Mouse (Mus musculus): ENCODE results near the gene Pan3. TPM values are rescaled to one million over a fixed set of nuclear protein-coding genes. Genes with fewer than 3 reads are reported as not detected.

Gene Pan3
- total RNA-seq (2023): 364 TPM

DNA sequence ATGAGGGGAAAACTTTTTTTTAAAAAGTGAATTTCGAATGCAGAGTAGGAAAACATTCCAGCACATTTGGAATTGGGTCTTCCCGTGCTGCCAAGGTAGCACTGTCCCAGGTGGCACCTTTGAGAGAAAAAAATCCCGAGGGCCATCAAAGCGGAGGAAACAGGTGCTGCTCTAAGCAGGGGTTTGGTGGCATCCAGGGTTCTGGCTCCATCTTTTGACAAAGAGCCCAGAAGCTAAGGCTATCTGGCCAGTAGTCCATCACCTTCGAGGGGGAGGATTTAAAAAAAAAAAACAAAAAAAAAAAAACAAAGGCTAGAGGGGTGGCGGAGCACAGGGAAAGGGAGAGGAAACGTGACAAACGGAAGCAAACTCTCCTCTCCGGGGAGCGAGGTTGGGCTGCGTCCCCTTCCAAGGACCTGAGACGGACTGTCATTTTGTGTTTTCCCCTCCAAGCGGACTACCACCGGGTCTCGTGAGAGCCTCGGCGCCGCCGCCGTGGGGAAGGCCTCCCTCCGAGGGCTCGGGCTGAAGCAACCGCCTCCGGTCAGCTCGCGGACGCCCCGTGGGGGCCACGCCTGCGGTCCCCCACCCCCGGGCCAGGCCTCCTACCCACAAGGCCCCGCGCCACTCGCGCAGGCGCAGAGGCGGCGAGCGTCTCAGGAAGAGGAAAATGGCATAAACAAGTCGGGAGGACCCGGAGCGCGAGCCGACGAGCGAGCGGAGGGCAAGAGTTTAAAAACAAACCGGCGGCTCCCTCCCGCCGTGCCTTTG is at the start of gene Pan3:
Gene Pan3, plus strand, starts transcription at position 627 of the 771 bp plus-strand sequence.

DNA sequence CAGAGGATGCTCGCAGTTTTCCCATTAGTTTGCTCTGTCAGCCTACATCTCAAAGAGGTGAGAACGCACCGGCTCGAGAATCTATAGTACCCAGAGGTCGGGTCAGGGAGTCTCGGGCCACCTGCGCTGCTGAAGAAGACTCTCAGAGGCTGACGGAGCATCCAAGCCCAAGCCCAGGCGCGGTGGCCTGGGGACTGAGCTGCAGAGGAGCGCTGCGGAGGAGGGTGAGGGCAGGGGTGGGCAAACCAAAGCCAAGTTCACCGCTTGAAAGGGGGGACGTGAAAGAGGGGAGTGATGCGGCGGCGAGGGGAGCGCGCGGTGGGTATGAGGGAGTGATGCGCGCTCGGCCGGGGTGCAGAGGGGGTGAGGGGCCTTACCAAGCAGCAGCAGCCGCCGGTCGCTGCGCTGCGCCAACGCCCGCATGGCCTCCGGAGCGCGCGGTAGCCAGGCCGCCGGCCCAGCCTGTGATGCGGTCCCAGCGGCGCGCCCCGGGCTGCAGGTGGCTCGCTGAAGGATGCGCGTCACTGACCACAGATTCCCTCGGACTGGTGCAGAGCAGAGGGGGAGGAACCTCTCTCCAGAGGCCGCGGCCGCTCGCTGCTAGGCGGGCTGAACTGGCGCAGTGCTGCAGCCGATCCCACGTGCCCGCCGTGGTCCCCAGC is 30.0 kb upstream of the Pan3 start, which contains the start of gene Flt3:
Gene Flt3, minus strand, starts transcription at position 647 of the 662 bp plus-strand sequence.

Other genes starting within 250 kb of the Pan3 start
- not detected for gene Gsx1, start 241.5 kb upstream of the Pan3 start, total RNA-seq (2023)
- not detected for gene Pdx1, start 160.2 kb upstream of the Pan3 start, total RNA-seq (2023)
- not detected for gene Cdx2, start 122.9 kb upstream of the Pan3 start, total RNA-seq (2023)
- gene Urad, start 107.7 kb upstream of the Pan3 start, total RNA-seq (2023): not detected
- 0.80 TPM for gene Flt3, start 29.7 kb upstream of the Pan3 start, total RNA-seq (2023)